Mouse (Mus musculus) E14TG2a.4 (cell line): ENCODE results near the gene Tma7.

Source experiments
- CTCF ChIP-seq: conservative IDR thresholded peaks from 2 replicates; pipeline ENCODE4 v1.5.1; 2014; ENCODE audit warnings: low read length
- NANOG ChIP-seq: IDR thresholded peaks from 2 replicates; pipeline ENCODE4 v1.6.1; 2014; ENCODE audit warnings: borderline replicate concordance, low read length, mixed read lengths

DNA sequence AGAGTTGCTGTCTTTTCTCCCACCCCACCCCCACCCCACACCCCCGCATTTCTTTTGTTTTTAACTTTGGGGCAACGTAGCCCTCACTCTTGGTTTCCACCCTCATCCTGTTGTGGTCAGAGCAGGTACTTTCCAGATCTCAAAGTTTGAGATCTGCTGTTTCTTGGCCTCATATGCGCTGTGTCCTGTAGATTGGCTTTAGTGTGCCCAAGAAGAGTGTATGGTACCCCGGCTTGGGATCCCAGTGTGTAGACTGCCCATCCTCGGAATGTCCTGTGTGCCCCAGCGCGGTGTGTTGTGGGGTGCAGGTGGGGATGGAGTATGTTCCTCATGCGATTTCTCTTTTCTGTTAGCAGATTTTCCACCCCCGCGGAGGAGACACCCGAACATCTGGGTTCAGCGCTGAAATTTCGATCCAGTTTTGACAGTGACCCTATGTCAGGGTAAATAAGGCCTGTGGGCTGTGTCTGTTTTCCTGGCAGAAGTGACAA lies 31.3 kb downstream of the Tma7 start:
- no peak for TF ChIP-seq NANOG
- no peak for TF ChIP-seq CTCF
